Mouse (Mus musculus): ENCODE results near the gene Gm20906. TPM values are rescaled to one million over a fixed set of nuclear protein-coding genes. Genes with fewer than 3 reads are reported as not detected.
"Not testable (repeated sequence)": the region's sequence is repeated elsewhere in the genome, so short reads cannot be mapped to it uniquely, and the experiment has no call there.

Gm20906 gene
- not detected for total RNA-seq (2021)

DNA sequence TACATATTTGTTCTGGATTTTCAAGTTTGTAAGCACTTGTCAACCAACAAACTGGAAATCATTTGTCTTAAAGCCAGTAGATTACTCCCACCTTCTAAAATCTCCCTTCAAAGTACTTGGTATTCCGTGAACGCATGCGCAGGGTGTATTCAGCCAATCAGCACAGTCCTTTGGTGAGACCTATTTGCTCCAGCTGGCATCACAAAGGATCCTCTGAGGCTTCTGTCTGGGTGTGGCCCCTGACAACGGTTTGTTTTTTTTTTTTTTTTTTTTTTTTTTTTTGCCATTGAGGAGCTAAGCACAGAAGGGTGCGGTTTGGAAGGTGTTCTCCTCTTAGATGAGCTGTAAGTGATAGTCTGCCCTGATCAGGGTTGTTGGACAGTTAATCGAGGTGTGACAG lies at the start of gene Gm20906:
Gene Gm20906, plus strand, starts transcription at position 301 of the 400 bp plus-strand sequence.
- DNase-seq, result not testable (repeated sequence)
